Mouse (Mus musculus) olfactory bulb, adult 2 months (tissue): ENCODE measurements around the gene Adamts20.

Experiments
- CTCF ChIP-seq: fragments of 200-500 bp; IDR thresholded peaks from 2 replicates; pipeline ENCODE4 v1.5.1; 2012; ENCODE audit warnings: low read depth, mild to moderate bottlenecking, low read length, moderate library complexity; ENCODE audit not compliant: insufficient read depth
- POLR2A ChIP-seq: fragments of 200-500 bp; IDR thresholded peaks from 2 replicates; pipeline ENCODE4 v1.6.1; 2012; ENCODE audit warnings: mild to moderate bottlenecking, low read depth, low read length, moderate library complexity; ENCODE audit not compliant: insufficient read depth

GRCm38 (mm10) chr15:94220686-94221085 lies 244.5 kb downstream of the Adamts20 start:
- TF ChIP-seq CTCF (no peak), POLR2A (no peak)
